Mouse (Mus musculus) midbrain, embryonic 12.5 days (tissue): Measurements from ENCODE around the gene Tgm3. TPM values are rescaled to one million over a fixed set of nuclear protein-coding genes. Genes with fewer than 3 reads are reported as not detected.

Experiments
- ATAC-seq: fragments of 200-750 bp; cut with Nextera tagmentation; 2 replicates; pipeline ENCODE4 v1.8.0; 2017; ENCODE audit warnings: low read depth, moderate TSS enrichment, moderate library complexity; ENCODE audit not compliant: low FRiP score
- H3K27ac ChIP-seq: fragments of 300-500 bp; sonication (generic); replicated peaks from 2 replicates; pipeline ENCODE4 v1.5.1; 2016; ENCODE audit warnings: mild to moderate bottlenecking
- H3K27me3 ChIP-seq: fragments of 300-500 bp; sonication (generic); 2 replicates; pipeline ENCODE4 v1.6.1; 2016; ENCODE audit warnings: mild to moderate bottlenecking
- H3K36me3 ChIP-seq: fragments of 300-500 bp; sonication (generic); 2 replicates; pipeline ENCODE4 v1.6.1; 2016
- H3K4me1 ChIP-seq: fragments of 300-500 bp; sonication (generic); 2 replicates; pipeline ENCODE4 v1.6.1; 2016
- H3K4me2 ChIP-seq: fragments of 300-500 bp; sonication (generic); replicated peaks from 2 replicates; pipeline ENCODE4 v1.6.1; 2016; ENCODE audit warnings: mild to moderate bottlenecking, moderate library complexity
- H3K4me3 ChIP-seq: fragments of 300-500 bp; sonication (generic); 2 replicates; pipeline ENCODE4 v1.5.1; 2016; ENCODE audit warnings: mild to moderate bottlenecking
- H3K9ac ChIP-seq: fragments of 300-500 bp; sonication (generic); replicated peaks from 2 replicates; pipeline ENCODE4 v1.6.1; 2016; ENCODE audit warnings: mild to moderate bottlenecking, moderate library complexity
- H3K9me3 ChIP-seq: fragments of 300-500 bp; sonication (generic); 2 replicates; pipeline ENCODE4 v1.6.1; 2016; ENCODE audit warnings: mild to moderate bottlenecking
- WGBS: fragments of 180-500 bp; shearing (Covaris S2); methylation state at CpG from one replicate; pipeline ENCODE4 v1.1.7; 2016; 5-methylcytosine and 5-hydroxymethylcytosine counted together
- polyA plus RNA-seq: library from polyadenylated mRNA; unstranded; fragments of >200 nt; fragmentation: Nextera tagmentation; extraction: Ambion mirVana; gene quantifications from 2 replicates; pipeline ENCODE4 v1.2.1, GENCODE M21; 2016

Tgm3 gene
- polyA plus RNA-seq, 1 experiment from 2014 or later: 0.05 TPM

DNA sequence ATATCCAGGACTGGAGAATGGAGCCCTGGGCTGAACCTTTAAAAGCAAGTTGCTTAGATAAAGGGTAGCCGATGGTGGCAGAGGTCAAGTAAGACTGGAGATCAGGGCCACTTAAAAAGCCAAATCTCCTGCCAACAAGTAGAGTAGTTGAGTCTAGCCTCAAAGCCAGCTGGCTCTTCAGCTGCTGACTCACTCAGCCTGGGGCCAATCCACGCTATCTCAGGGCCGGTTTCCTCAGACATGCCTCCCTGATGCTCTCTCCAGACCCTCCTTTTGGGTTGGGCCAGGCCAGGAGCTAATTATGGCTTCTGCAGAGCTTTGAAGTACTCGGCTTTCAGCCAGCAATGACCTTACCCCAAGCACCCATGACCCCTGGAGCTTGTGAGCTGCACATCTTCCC, 15.7 kb downstream of the Tgm3 start:
- Histone ChIP-seq H3K4me3 (no peak overlapping the region), H3K36me3 (no peaks in the 10 kb centered on the region), H3K4me1 (no peaks in the 10 kb centered on the region), H3K9ac (no peak overlapping the region), H3K4me2 (no peak overlapping the region), H3K27me3 (no peaks in the 10 kb centered on the region), H3K27ac (no peak overlapping the region), H3K9me3 (no peaks in the 10 kb centered on the region)
- no peak for ATAC-seq
- 77% methylated on average over 4 of the region's 4 CpGs for WGBS

DNA sequence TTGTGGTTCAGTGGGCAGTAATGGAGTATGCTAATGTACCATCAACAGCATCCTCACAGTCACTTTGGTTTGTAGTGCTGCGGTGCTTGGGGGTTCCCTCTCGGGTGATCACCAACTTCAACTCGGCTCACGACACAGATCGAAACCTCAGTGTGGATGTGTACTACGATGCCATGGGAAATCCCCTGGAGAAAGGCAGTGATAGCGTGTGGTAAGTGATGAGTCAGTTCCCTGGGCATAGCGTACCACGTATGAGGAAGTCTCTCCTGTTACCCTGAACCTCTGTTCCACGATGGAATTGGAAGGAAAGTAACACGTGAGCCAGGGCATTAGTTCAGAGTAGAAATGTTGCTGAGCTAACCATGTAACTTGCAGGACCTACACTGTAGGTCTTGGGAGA, 17.7 kb downstream of the Tgm3 start:
- no peaks in the 10 kb centered on the region for H3K9me3 ChIP-seq
- 94% methylated on average over 11 of the region's 11 CpGs for WGBS

DNA sequence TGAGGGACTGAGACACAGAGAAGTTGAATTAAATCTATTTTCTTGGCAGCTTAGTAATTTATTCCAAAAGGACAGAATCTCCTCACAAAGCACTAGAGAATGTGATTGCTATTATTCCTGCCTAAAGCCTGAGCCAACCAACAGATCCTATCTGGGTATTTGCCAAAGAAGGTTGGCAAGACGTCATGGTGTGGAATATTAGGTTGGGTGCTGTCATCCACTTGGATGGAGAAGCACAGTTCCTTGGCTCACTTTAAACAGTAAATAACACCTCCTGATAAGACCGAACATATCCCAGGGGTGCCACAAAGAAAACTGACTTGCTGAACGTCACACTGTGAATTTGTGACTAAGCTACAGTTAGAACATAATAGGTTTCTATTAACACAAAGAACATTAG, 20.5 kb downstream of the Tgm3 start:
- H3K9ac ChIP-seq: no peak overlapping the region
- no peaks in the 10 kb centered on the region for H3K36me3 ChIP-seq
- no peak overlapping the region for H3K4me2 ChIP-seq
- no peaks in the 10 kb centered on the region for H3K9me3 ChIP-seq
- 84% methylated on average over 3 of the region's 3 CpGs for WGBS
- no peak for ATAC-seq
- H3K4me1 ChIP-seq: no peaks in the 10 kb centered on the region
- no peak overlapping the region for H3K27ac ChIP-seq
- no peaks in the 10 kb centered on the region for H3K27me3 ChIP-seq
- H3K4me3 ChIP-seq: no peak overlapping the region

More for the DNA sequence above, 17.7 kb downstream of the Tgm3 start:
- Histone ChIP-seq H3K36me3 (no peaks in the 10 kb centered on the region), H3K4me2 (no peak overlapping the region), H3K9ac (no peak overlapping the region), H3K27ac (no peak overlapping the region), H3K27me3 (no peaks in the 10 kb centered on the region), H3K4me3 (no peak overlapping the region), H3K4me1 (no peaks in the 10 kb centered on the region)
- ATAC-seq: no peak

DNA sequence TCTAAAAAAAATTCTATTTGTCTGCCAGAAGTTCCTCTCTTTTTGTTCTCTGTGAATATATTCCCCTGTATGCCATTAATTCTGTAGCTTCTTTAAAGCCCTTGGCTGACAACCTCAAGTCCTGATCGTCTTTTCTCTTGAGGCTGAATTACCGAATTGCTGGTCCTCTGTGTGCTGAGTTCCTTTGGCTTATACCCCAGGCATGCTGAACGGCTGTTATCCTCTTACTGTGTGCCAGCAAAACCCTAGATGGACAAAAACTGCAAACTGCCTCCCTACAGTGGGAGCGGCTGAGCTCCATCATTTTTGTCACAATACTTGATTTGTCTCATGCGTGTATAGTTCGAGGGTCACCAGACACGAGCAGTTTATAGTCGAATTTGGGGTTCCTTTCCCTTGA, 24.7 kb downstream of the Tgm3 start:
- ATAC-seq: no peak
- Histone ChIP-seq H3K27me3 (no peaks in the 10 kb centered on the region), H3K9me3 (no peaks in the 10 kb centered on the region), H3K4me3 (no peak overlapping the region), H3K4me1 (no peaks in the 10 kb centered on the region), H3K36me3 (no peaks in the 10 kb centered on the region), H3K9ac (no peak overlapping the region), H3K4me2 (no peak overlapping the region), H3K27ac (no peak overlapping the region)
- 65% methylated on average over 8 of the region's 8 CpGs for WGBS

DNA sequence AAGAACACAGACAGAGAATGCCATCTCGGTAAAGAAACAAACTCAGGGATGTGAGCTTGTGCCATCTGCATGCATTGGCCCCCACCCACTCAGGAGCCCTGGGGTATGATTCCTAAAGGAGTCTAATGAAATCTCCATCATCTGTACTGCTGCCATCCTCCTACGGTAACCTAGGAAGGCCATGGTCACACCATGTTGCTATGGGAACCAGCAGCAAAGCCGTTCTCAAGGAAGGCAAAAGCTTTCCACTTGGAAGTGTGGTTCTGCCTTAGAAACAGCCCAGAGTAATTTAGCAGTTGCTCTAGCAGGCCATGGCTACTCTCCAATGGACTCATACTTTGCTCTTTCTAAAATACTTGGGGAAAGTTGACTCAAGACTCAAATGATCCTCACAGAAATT, 26.8 kb downstream of the Tgm3 start:
- Histone ChIP-seq H3K4me3 (no peak overlapping the region), H3K27ac (no peak overlapping the region), H3K27me3 (no peaks in the 10 kb centered on the region), H3K4me1 (no peaks in the 10 kb centered on the region), H3K9me3 (no peaks in the 10 kb centered on the region), H3K36me3 (no peaks in the 10 kb centered on the region), H3K9ac (no peak overlapping the region), H3K4me2 (no peak overlapping the region)
- ATAC-seq: no peak
- WGBS: 51% methylated on average over 3 of the region's 3 CpGs

DNA sequence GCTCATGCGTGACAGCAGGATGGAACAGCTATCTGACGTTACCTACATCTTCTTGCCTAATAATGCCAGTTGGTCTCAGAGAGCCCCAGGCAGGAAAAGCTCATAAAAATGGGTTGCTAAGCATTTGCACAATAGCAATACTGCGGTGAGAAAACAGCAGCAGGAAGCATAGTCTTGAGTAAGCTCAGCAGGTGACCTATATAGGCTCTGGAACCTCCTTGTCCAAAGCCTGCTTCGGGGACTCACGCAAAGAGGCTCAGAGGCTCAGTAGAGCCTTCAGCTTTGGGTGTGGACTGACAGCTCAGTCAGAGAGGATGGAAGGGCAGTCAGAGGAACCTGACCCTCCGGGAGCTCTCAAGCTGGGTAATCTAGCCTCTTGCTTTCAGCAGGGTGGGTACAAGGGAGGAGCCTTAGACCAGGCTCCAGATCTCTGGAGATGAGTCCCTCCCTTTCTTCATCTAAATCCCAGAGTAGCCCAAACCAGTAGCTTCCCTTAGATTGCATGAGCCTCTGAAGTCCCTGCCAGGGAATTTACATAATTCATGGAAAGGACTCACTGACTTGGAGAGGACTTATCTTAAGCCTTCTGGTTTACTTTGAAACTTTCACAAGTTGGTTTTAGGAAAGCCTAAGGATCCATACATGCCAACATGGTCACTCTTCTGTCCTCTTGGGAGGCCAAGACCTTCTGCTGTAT, 28.2 kb downstream of the Tgm3 start:
- no peaks in the 10 kb centered on the region for H3K27me3 ChIP-seq
- no peaks in the 10 kb centered on the region for H3K9me3 ChIP-seq
- H3K4me3 ChIP-seq: no peak overlapping the region
- no peak overlapping the region for H3K9ac ChIP-seq
- H3K4me1 ChIP-seq: no peaks in the 10 kb centered on the region
- 80% methylated on average over 6 of the region's 6 CpGs for WGBS
- H3K4me2 ChIP-seq: no peak overlapping the region
- no peak overlapping the region for H3K27ac ChIP-seq
- H3K36me3 ChIP-seq: no peaks in the 10 kb centered on the region
- no peak for ATAC-seq

DNA sequence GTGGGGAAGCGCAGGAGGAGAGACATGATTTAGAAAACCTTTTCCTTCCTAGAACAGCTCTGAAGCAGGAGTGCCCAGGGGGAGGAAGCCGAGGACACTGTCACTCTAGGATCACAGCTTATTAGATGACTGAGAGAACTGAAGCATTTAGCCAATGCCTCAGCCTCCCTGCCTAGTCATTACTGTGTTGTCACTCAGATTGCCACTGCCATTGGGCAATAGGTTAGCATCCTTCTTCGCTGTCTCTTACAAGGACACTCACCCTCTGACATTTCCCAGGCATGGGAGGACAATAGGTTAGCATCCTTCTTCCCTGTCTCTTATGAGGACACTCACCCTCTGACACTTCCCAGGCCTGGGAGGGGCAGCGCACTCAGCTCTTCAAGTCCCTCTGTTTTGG, 31.7 kb downstream of the Tgm3 start:
- H3K4me3 ChIP-seq: no peak overlapping the region
- no peak overlapping the region for H3K4me2 ChIP-seq
- no peaks in the 10 kb centered on the region for H3K27me3 ChIP-seq
- H3K36me3 ChIP-seq: no peaks in the 10 kb centered on the region
- no peaks in the 10 kb centered on the region for H3K9me3 ChIP-seq
- no peak overlapping the region for H3K27ac ChIP-seq
- 87% methylated on average over 4 of the region's 4 CpGs for WGBS
- H3K9ac ChIP-seq: no peak overlapping the region
- ATAC-seq: no peak
- no peaks in the 10 kb centered on the region for H3K4me1 ChIP-seq

DNA sequence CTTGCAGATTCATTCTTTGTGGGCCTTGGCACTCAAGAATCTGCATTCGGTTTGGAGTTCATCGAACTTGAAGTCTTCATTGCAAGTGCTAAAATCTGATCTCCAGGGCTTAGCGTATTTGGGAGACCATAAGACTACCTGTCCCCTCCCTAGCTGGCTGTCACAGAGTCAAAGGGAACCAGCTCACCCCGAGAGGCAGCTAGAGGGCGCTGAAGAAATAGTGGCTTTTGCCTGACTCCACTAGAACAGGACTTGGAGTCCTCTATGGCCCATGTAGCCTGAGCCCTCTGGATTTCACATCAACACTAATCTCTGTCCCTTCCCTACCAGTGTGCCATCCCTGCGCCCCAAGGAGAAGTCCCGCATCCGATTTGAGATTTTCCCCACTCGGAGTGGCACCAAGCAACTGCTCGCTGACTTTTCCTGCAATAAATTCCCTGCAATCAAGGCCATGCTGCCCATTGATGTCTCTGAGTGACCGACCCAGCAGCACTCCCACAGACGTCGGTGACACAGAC, 35.8 kb downstream of the Tgm3 start:
- H3K9me3 ChIP-seq: no peaks in the 10 kb centered on the region
- no peaks in the 10 kb centered on the region for H3K36me3 ChIP-seq
- no peak overlapping the region for H3K9ac ChIP-seq
- no peak overlapping the region for H3K27ac ChIP-seq
- no peaks in the 10 kb centered on the region for H3K4me1 ChIP-seq
- 80% methylated on average over 13 of the region's 13 CpGs for WGBS
- no peak overlapping the region for H3K4me3 ChIP-seq
- no peaks in the 10 kb centered on the region for H3K27me3 ChIP-seq
- ATAC-seq: no peak
- H3K4me2 ChIP-seq: no peak overlapping the region

DNA sequence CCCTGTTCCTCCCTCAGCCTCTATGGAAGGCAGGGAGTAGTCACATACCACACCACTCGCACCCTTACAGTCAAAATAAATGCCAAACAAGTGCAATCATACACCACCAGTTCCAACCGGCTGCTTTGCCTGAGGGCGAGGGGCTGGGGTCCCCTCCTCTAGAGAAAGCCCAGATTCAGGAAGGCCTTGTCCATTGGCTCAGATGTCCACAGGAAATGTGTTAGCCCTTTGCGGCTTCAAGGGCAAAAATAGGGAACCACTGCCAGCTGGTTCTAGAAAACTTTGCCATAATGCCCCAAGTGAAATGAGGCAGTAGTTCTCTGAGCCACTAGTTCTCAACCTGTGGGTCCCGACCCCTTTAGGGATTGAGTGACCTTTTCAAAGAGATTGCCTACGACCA, 36.6 kb downstream of the Tgm3 start:
- H3K4me2 ChIP-seq: no peak overlapping the region
- no peaks in the 10 kb centered on the region for H3K9me3 ChIP-seq
- H3K27ac ChIP-seq: no peak overlapping the region
- ATAC-seq: no peak
- H3K27me3 ChIP-seq: no peaks in the 10 kb centered on the region
- 86% methylated on average over 6 of the region's 6 CpGs for WGBS
- H3K9ac ChIP-seq: no peak overlapping the region
- no peak overlapping the region for H3K4me3 ChIP-seq
- no peaks in the 10 kb centered on the region for H3K36me3 ChIP-seq
- no peaks in the 10 kb centered on the region for H3K4me1 ChIP-seq

DNA sequence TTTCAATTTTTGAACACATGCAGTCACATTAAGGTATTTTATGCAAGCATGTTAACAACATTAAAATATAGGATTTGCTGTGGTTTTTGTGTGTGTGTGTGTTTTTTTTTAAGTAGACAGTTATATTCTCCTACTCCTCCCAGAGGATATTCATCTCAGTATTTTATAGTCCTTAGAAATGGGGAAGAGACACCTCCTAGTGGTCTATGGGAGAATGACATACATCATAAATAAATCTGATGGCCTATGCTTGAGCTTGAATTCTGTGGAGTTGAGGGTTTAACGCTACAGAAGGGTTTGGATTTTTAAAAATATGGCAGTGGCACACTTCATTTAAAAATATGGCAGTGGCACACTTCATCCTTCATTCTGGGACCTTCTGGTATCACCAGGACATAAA, 46.0 kb downstream of the Tgm3 start:
- no peak for ATAC-seq
- H3K36me3 ChIP-seq: no peaks in the 10 kb centered on the region
- no peaks in the 10 kb centered on the region for H3K27me3 ChIP-seq
- no peak overlapping the region for H3K4me3 ChIP-seq
- no peaks in the 10 kb centered on the region for H3K4me1 ChIP-seq
- no peak overlapping the region for H3K9ac ChIP-seq
- no peak overlapping the region for H3K27ac ChIP-seq
- H3K9me3 ChIP-seq: no peaks in the 10 kb centered on the region
- whole genome bisulfite sequencing: 71% methylated on average over 1 of the region's 1 CpGs
- H3K4me2 ChIP-seq: no peak overlapping the region

DNA sequence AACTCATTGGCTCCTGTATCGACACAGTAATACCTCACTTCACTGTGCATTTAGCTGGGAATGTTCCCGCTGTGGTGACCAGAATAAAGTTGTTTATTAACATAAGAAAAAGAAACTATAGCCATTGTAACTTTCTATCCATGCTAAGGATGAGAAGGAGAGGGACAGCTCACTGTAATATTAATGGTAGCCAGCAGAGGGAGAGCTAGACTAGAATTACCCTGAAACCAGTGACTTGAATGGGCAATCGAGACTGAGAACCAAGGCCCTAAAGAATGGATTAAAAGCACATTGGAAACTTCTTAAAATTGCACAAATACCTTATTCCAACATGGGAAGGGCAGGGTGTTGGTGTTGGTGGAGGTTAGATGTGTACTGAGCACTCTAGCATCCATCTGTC, 56.1 kb downstream of the Tgm3 start:
- H3K4me1 ChIP-seq: no peaks in the 10 kb centered on the region
- 32% methylated on average over 3 of the region's 3 CpGs for WGBS
- H3K27me3 ChIP-seq: no peaks in the 10 kb centered on the region
- no peaks in the 10 kb centered on the region for H3K36me3 ChIP-seq
- H3K9me3 ChIP-seq: no peaks in the 10 kb centered on the region
- H3K9ac ChIP-seq: no peak overlapping the region
- H3K27ac ChIP-seq: no peak overlapping the region
- no peak for ATAC-seq
- no peak overlapping the region for H3K4me2 ChIP-seq
- H3K4me3 ChIP-seq: no peak overlapping the region

DNA sequence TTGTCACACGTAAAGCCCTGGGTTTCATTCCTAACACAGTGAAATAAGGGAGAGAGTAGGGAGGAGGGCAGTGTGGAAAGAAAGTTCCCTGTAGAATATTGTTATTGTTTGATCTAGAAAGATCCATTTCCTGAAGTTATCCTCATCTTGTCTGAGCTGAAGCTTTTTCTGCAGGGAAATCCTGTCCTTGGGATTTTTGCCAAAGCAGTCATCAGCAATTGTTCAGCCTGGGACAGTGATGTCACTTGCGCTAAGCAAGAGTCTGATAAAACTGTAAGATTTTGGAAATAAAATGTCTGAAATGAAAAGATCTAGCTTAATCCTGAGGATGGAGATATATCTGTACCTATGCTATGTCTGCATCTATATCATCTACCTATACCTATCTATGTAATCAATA, 58.2 kb downstream of the Tgm3 start:
- Histone ChIP-seq H3K9ac (no peak overlapping the region), H3K4me3 (no peak overlapping the region), H3K27me3 (no peaks in the 10 kb centered on the region), H3K4me1 (no peaks in the 10 kb centered on the region), H3K9me3 (no peaks in the 10 kb centered on the region), H3K27ac (no peak overlapping the region), H3K4me2 (no peak overlapping the region), H3K36me3 (no peaks in the 10 kb centered on the region)
- WGBS: 84% methylated on average over 2 of the region's 2 CpGs
- no peak for ATAC-seq
